Mouse (Mus musculus) cerebellum, adult 2 months (tissue): ENCODE results near the gene Agbl4.

ENCODE experiments used
- CTCF ChIP-seq: fragments of 200-500 bp; IDR thresholded peaks from 2 replicates; pipeline ENCODE4 v1.5.1; 2011; ENCODE audit warnings: low read depth, mild to moderate bottlenecking, control low read depth, low read length, moderate library complexity, borderline replicate concordance; ENCODE audit not compliant: insufficient read depth
- POLR2A ChIP-seq: fragments of 200-500 bp; IDR thresholded peaks from 2 replicates; pipeline ENCODE4 v1.6.1; 2011; ENCODE audit warnings: low read length, control low read depth, borderline replicate concordance; ENCODE audit not compliant: insufficient read depth

DNA sequence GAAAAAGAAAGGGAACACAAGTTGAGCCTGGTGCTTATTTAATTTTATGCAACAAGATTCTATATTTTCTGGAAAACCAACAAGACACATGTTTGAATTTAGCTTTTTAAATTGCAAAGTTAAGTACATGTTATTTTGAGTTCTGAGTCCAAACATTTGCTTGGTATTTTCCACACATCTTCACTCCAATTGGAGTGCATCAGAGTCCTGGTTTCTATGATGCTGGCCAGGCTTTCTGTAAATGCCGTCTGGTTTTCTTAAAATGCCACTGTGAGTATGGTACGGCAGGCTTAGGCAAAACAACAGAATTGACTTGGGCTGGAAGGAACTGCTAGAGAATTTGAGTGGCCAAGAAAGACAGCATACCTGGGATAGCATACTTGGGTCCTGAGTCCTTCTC is 784.0 kb downstream of the Agbl4 start:
- TF ChIP-seq POLR2A (no peak), CTCF (no peak)
